Mouse (Mus musculus) liver, embryonic 12.5 days (tissue): ENCODE measurements around the gene Top1. TPM values are rescaled to one million over a fixed set of nuclear protein-coding genes. Genes with fewer than 3 reads are reported as not detected.

Experiments
- ATAC-seq: fragments of 200-750 bp; cut with Nextera tagmentation; 2 replicates; pipeline ENCODE4 v1.8.0; 2017; ENCODE audit warnings: moderate number of reproducible peaks, mild to moderate bottlenecking, moderate library complexity
- H3K27ac ChIP-seq: fragments of 300-500 bp; sonication (generic); 2 replicates; pipeline ENCODE4 v1.5.1; 2016; ENCODE audit warnings: mild to moderate bottlenecking
- H3K27me3 ChIP-seq: fragments of 300-500 bp; sonication (generic); replicated peaks from 2 replicates; pipeline ENCODE4 v1.6.1; 2016; ENCODE audit warnings: mild to moderate bottlenecking, moderate library complexity
- H3K36me3 ChIP-seq: fragments of 300-500 bp; sonication (generic); 2 replicates; pipeline ENCODE4 v1.6.1; 2016; ENCODE audit warnings: mild to moderate bottlenecking, moderate library complexity
- H3K4me1 ChIP-seq: fragments of 300-500 bp; sonication (generic); 2 replicates; pipeline ENCODE4 v1.6.1; 2016
- H3K4me2 ChIP-seq: fragments of 300-500 bp; sonication (generic); 2 replicates; pipeline ENCODE4 v1.6.1; 2016; ENCODE audit warnings: mild to moderate bottlenecking, moderate library complexity
- H3K4me3 ChIP-seq: fragments of 300-500 bp; sonication (generic); 2 replicates; pipeline ENCODE4 v1.5.1; 2016; ENCODE audit warnings: mild to moderate bottlenecking, moderate library complexity
- H3K9ac ChIP-seq: fragments of 300-500 bp; sonication (generic); 2 replicates; pipeline ENCODE4 v1.6.1; 2016; ENCODE audit warnings: mild to moderate bottlenecking, moderate library complexity
- H3K9me3 ChIP-seq: fragments of 300-500 bp; sonication (generic); replicated peaks from 2 replicates; pipeline ENCODE4 v1.6.1; 2016; ENCODE audit warnings: mild to moderate bottlenecking, moderate library complexity
- WGBS: fragments of 180-500 bp; shearing (Covaris S2); methylation state at CpG from one replicate; pipeline ENCODE4 v1.1.7; 2016; ENCODE audit not compliant: insufficient replicate concordance; 5-methylcytosine and 5-hydroxymethylcytosine counted together
- polyA plus RNA-seq: library from polyadenylated mRNA; unstranded; fragments of >200 nt; fragmentation: Nextera tagmentation; extraction: Ambion mirVana; gene quantifications from 2 replicates; pipeline ENCODE4 v1.2.1, GENCODE M21; 2016

Top1 gene
- polyA plus RNA-seq, 1 experiment from 2014 or later: 83.7 TPM

- no peak for ATAC-seq
- Histone ChIP-seq H3K4me2 (no peak overlapping the region), H3K27me3 (peaks cover 9% of the 10 kb centered on the region), H3K27ac (no peak overlapping the region), H3K9ac (no peak overlapping the region), H3K4me1 (peaks cover 6% of the 10 kb centered on the region), H3K36me3 (no peaks in the 10 kb centered on the region), H3K9me3 (0 out of 2 replicates have a peak, but pooled peaks cover 2% of the 10 kb centered on the region), H3K4me3 (no peak overlapping the region)
- 77% methylated on average over 13 of the region's 13 CpGs for WGBS
Measured at GRCm38 (mm10) chr2:160639911-160640717, 5.6 kb upstream of the Top1 start.

- Histone ChIP-seq H3K27ac (no peak overlapping the region), H3K9ac (no peak overlapping the region), H3K9me3 (0 out of 2 replicates have a peak, but pooled peaks cover 2% of the 10 kb centered on the region), H3K4me2 (no peak overlapping the region), H3K4me3 (no peak overlapping the region), H3K4me1 (peaks cover 10% of the 10 kb centered on the region), H3K36me3 (no peaks in the 10 kb centered on the region), H3K27me3 (peaks cover 9% of the 10 kb centered on the region)
- 47% methylated on average over 2 of the region's 2 CpGs for WGBS
- no peak for ATAC-seq
Measured at GRCm38 (mm10) chr2:160641176-160641575, 4.5 kb upstream of the Top1 start.

GRCm38 (mm10) chr2:160646144-160646844 lies 606 bp downstream of the Top1 start:
- Histone ChIP-seq H3K27me3 (no peaks in the 10 kb centered on the region; the same call in 1 of the 2 replicates), H3K4me2 (peak overlapping the region; percentile 90), H3K4me3 (peak overlapping the region; percentile 100), H3K27ac (peak overlapping the region; percentile 97), H3K9me3 (no peaks in the 10 kb centered on the region), H3K4me1 (peaks cover 41% of the 10 kb centered on the region), H3K36me3 (peaks cover 16% of the 10 kb centered on the region), H3K9ac (peak overlapping the region; percentile 100)
- WGBS: under 1% methylated on average over 71 of the region's 76 CpGs
- peak; percentile 32; the same call in 1 of the 2 replicates for ATAC-seq

- peaks cover 45% of the 10 kb centered on the region for H3K4me1 ChIP-seq
- under 1% methylated on average over 17 of the region's 17 CpGs for WGBS
- H3K27ac ChIP-seq: peak overlapping the region; percentile 97
- H3K27me3 ChIP-seq: no peaks in the 10 kb centered on the region; the same call in 1 of the 2 replicates
- ATAC-seq: no peak
- H3K9ac ChIP-seq: peak overlapping the region; percentile 100
- peaks cover 18% of the 10 kb centered on the region for H3K36me3 ChIP-seq
- peak overlapping the region; percentile 90 for H3K4me2 ChIP-seq
- peak overlapping the region; percentile 100 for H3K4me3 ChIP-seq
- no peaks in the 10 kb centered on the region for H3K9me3 ChIP-seq
Measured at GRCm38 (mm10) chr2:160646845-160647178, 1.1 kb downstream of the Top1 start.

GRCm38 (mm10) chr2:160648097-160648496 lies 2.4 kb downstream of the Top1 start:
- Histone ChIP-seq H3K9ac (peak overlapping the region; percentile 100), H3K4me3 (peak overlapping the region; percentile 100), H3K4me2 (peak overlapping the region; percentile 90), H3K36me3 (peaks cover 31% of the 10 kb centered on the region), H3K9me3 (no peaks in the 10 kb centered on the region), H3K4me1 (peaks cover 58% of the 10 kb centered on the region), H3K27ac (peak overlapping the region; percentile 71), H3K27me3 (no peaks in the 10 kb centered on the region; the same call in 1 of the 2 replicates)
- peak; percentile 3; the same call in 1 of the 2 replicates for ATAC-seq
- WGBS: 18% methylated on average over 2 of the region's 2 CpGs

- Histone ChIP-seq H3K4me1 (peaks cover 63% of the 10 kb centered on the region), H3K36me3 (peaks cover 38% of the 10 kb centered on the region), H3K9ac (peak overlapping the region; percentile 100; the same call in 1 of the 2 replicates), H3K27me3 (no peaks in the 10 kb centered on the region), H3K4me2 (peak overlapping the region; percentile 90), H3K9me3 (no peaks in the 10 kb centered on the region), H3K4me3 (peak overlapping the region; percentile 100), H3K27ac (peak overlapping the region; percentile 36; the same call in 1 of the 2 replicates)
- 84% methylated on average over 2 of the region's 2 CpGs for WGBS
- ATAC-seq: no peak
Measured at GRCm38 (mm10) chr2:160649072-160649471, 3.4 kb downstream of the Top1 start.

GRCm38 (mm10) chr2:160651165-160651564 lies 5.5 kb downstream of the Top1 start:
- 42% methylated on average over 2 of the region's 2 CpGs for WGBS
- Histone ChIP-seq H3K9ac (peak overlapping the region; percentile 2; the same call in 1 of the 2 replicates), H3K9me3 (no peaks in the 10 kb centered on the region), H3K36me3 (peaks cover 58% of the 10 kb centered on the region), H3K27ac (peak overlapping the region; percentile 1; the same call in 1 of the 2 replicates), H3K4me2 (peak overlapping the region; percentile 50), H3K27me3 (no peaks in the 10 kb centered on the region), H3K4me3 (peak overlapping the region; percentile 15), H3K4me1 (peaks cover 68% of the 10 kb centered on the region)
- ATAC-seq: peak; percentile 77

GRCm38 (mm10) chr2:160653218-160653617 lies 7.5 kb downstream of the Top1 start:
- no peak for ATAC-seq
- no peak overlapping the region for H3K4me2 ChIP-seq
- no peak overlapping the region for H3K4me3 ChIP-seq
- H3K9me3 ChIP-seq: no peaks in the 10 kb centered on the region
- H3K27me3 ChIP-seq: no peaks in the 10 kb centered on the region
- peaks cover 77% of the 10 kb centered on the region for H3K4me1 ChIP-seq
- peak overlapping the region; percentile 32 for H3K27ac ChIP-seq
- WGBS: 94% methylated on average over 2 of the region's 2 CpGs
- peaks cover 54% of the 10 kb centered on the region for H3K36me3 ChIP-seq
- H3K9ac ChIP-seq: no peak overlapping the region

GRCm38 (mm10) chr2:160655561-160655960 lies 9.9 kb downstream of the Top1 start:
- H3K27ac ChIP-seq: peak overlapping the region; percentile 77
- 83% methylated on average over 1 of the region's 1 CpGs for WGBS
- peaks cover 64% of the 10 kb centered on the region for H3K36me3 ChIP-seq
- H3K4me1 ChIP-seq: peaks cover 84% of the 10 kb centered on the region
- H3K9me3 ChIP-seq: no peaks in the 10 kb centered on the region
- H3K4me2 ChIP-seq: no peak overlapping the region
- no peak overlapping the region for H3K9ac ChIP-seq
- ATAC-seq: no peak
- no peaks in the 10 kb centered on the region for H3K27me3 ChIP-seq
- H3K4me3 ChIP-seq: no peak overlapping the region

GRCm38 (mm10) chr2:160656234-160656633 lies 10.5 kb downstream of the Top1 start:
- Histone ChIP-seq H3K4me3 (no peak overlapping the region), H3K36me3 (peaks cover 68% of the 10 kb centered on the region), H3K27ac (peak overlapping the region; percentile 77), H3K4me1 (peaks cover 84% of the 10 kb centered on the region), H3K27me3 (no peaks in the 10 kb centered on the region), H3K4me2 (no peak overlapping the region), H3K9me3 (no peaks in the 10 kb centered on the region), H3K9ac (no peak overlapping the region)
- ATAC-seq: no peak
- 81% methylated on average over 1 of the region's 1 CpGs for WGBS

- Histone ChIP-seq H3K4me1 (peaks cover 76% of the 10 kb centered on the region), H3K27ac (peak overlapping the region; percentile 88), H3K36me3 (peaks cover 70% of the 10 kb centered on the region), H3K9ac (peak overlapping the region; percentile 48), H3K27me3 (no peaks in the 10 kb centered on the region), H3K4me3 (peak overlapping the region; percentile 28), H3K9me3 (no peaks in the 10 kb centered on the region), H3K4me2 (peak overlapping the region; percentile 56)
- ATAC-seq: peak; percentile 92
- 57% methylated on average over 13 of the region's 13 CpGs for WGBS
Measured at GRCm38 (mm10) chr2:160657801-160658442, 12.2 kb downstream of the Top1 start.
